Mouse (Mus musculus): ENCODE data around the gene Fez2.

The Fez2 gene

GRCm38 (mm10) chr17:78368481-78368880 lies 49.5 kb downstream of the Fez2 start:
- DNase-seq (ENCODE audit: extremely low spot score): no peak

GRCm38 (mm10) chr17:78366070-78366469 lies 51.9 kb downstream of the Fez2 start:
- DNase-seq (ENCODE audit: extremely low spot score): no peak

- DNase-seq (ENCODE audit: extremely low spot score): no peak
These were observed 53.2 kb downstream of the Fez2 start for GRCm38 (mm10) chr17:78364555-78365302.

GRCm38 (mm10) chr17:78361939-78362728 lies 55.8 kb downstream of the Fez2 start:
- DNase-seq (ENCODE audit: extremely low spot score): no peak

- no peak for DNase-seq (ENCODE audit: extremely low spot score)
These were observed 59.7 kb downstream of the Fez2 start for GRCm38 (mm10) chr17:78358251-78358726.

- no peak for DNase-seq (ENCODE audit: extremely low spot score)
These were observed 60.2 kb downstream of the Fez2 start for GRCm38 (mm10) chr17:78357753-78358152.

GRCm38 (mm10) chr17:78355611-78356010 lies 62.3 kb downstream of the Fez2 start:
- DNase-seq (ENCODE audit: extremely low spot score): no peak

GRCm38 (mm10) chr17:78354871-78355270 lies 63.1 kb downstream of the Fez2 start:
- DNase-seq (ENCODE audit: extremely low spot score): no peak

GRCm38 (mm10) chr17:78354411-78354810 lies 63.5 kb downstream of the Fez2 start:
- no peak for DNase-seq (ENCODE audit: extremely low spot score)

- no peak for DNase-seq (ENCODE audit: extremely low spot score)
These were observed 65.5 kb downstream of the Fez2 start for GRCm38 (mm10) chr17:78352500-78352855.

- no peak for DNase-seq (ENCODE audit: extremely low spot score)
These were observed 66.1 kb downstream of the Fez2 start for GRCm38 (mm10) chr17:78351676-78352499.

GRCm38 (mm10) chr17:78347111-78347801 lies 70.7 kb downstream of the Fez2 start:
- DNase-seq (ENCODE audit: extremely low spot score): no peak

- no peak for DNase-seq (ENCODE audit: extremely low spot score)
These were observed 74.3 kb downstream of the Fez2 start for GRCm38 (mm10) chr17:78343688-78344087.

- no peak for DNase-seq (ENCODE audit: extremely low spot score)
These were observed 82.7 kb downstream of the Fez2 start for GRCm38 (mm10) chr17:78335250-78335649.

- no peak for DNase-seq (ENCODE audit: extremely low spot score)
These were observed 84.7 kb downstream of the Fez2 start for GRCm38 (mm10) chr17:78333275-78333674.

- no peak for DNase-seq (ENCODE audit: extremely low spot score)
These were observed 86.5 kb downstream of the Fez2 start for GRCm38 (mm10) chr17:78331438-78331837.

- DNase-seq (ENCODE audit: extremely low spot score): peak; percentile 11
These were observed 89.7 kb downstream of the Fez2 start for GRCm38 (mm10) chr17:78328287-78328686.

GRCm38 (mm10) chr17:78327187-78327586 lies 90.8 kb downstream of the Fez2 start:
- no peak for DNase-seq (ENCODE audit: extremely low spot score)

GRCm38 (mm10) chr17:78326381-78326780 lies 91.6 kb downstream of the Fez2 start:
- no peak for DNase-seq (ENCODE audit: extremely low spot score)

GRCm38 (mm10) chr17:78325761-78326332 lies 92.1 kb downstream of the Fez2 start:
- DNase-seq (ENCODE audit: extremely low spot score): no peak
